Mouse (Mus musculus) left cerebral cortex, postnatal 10 days (tissue): ENCODE results near the gene Tmem88b. TPM values are rescaled to one million over a fixed set of nuclear protein-coding genes. Genes with fewer than 3 reads are reported as not detected.
"Not testable (repeated sequence)": the region's sequence is repeated elsewhere in the genome, so short reads cannot be mapped to it uniquely, and the experiment has no call there.

Experiments used
- DNase-seq, 2 experiments: peaks; one replicate each; pipeline ENCODE4 v3.0.0; 2021 to 2022; ENCODE audit warnings: low spot score in 2 of 2, mixed read lengths in 1 of 2; ENCODE audit errors: extremely low spot score in 1 of 2
- intact Hi-C: fragments of 180-260 bp; cut with DNase I; formaldehyde crosslinking; loops from one replicate; pipeline ENCODE4 v1.15.1; 2025
- total RNA-seq, 2 experiments: library from RNA; stranded (reverse); gene quantifications; 2 replicates each; pipeline ENCODE4 v1.2.3; 2021

Tmem88b gene
- total RNA-seq, 2 experiments from 2014 or later: 3.0 to 5.4 TPM

DNA sequence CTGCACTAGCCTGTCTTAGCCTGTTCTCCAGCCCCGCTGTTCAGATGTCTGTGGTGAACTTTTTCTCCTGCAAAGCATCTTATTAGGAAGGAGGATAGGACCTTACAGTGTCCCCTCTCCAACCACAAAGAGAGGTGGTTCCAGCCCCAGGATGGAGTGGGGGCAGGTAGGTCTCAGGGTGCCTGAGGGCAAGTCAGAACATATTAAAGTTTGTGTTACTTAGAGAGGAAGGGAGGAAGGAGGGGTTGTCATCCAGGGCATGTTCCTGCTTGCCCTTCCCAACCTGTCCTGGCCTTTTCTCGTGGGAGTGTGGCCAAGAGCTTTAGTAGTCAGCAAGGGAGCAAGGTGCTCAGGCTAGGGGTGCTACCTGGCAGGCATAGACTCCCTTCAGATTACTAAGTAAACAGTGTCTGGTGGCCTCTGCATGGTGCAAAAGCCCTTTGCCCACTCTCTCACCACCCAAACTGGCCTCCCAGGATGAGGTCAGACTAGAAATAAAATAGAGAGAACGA, 5.0 kb upstream of the Tmem88b start:
- intact Hi-C loops: no loop called here
- no peak for DNase-seq

DNA sequence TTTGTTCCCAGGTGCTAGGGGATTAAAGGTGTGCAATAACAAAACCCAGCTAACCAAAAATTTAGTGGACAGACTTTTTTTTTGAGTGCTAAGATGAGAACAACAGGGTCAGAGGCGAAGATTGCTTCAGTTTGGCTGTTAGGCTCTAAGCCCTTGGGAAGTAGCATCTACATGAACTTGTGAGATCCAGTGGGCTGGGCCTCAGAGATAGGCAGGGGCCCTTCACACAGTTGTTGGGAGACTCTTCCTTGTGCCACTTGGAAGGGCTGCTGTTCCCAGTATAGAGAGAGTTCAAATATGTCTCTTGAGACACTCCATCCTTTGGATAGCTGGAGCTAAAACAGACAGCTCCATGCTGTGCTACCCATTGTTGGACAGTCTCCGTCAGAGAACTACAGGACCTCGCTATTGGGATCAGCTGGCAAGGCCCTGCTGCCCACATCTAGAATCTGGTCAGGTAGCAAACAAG, 4.4 kb upstream of the Tmem88b start, which contains the start of gene Ankrd65:
Ankrd65 (plus strand) TSS at position 419 of the 469 bp plus-strand sequence.
- intact Hi-C loops: no loop called here
- no peak for DNase-seq

GRCm38 (mm10) chr4:155788833-155789232, 3.2 kb upstream of the Tmem88b start:
- DNase-seq, intact Hi-C loops: not testable (repeated sequence)

DNA sequence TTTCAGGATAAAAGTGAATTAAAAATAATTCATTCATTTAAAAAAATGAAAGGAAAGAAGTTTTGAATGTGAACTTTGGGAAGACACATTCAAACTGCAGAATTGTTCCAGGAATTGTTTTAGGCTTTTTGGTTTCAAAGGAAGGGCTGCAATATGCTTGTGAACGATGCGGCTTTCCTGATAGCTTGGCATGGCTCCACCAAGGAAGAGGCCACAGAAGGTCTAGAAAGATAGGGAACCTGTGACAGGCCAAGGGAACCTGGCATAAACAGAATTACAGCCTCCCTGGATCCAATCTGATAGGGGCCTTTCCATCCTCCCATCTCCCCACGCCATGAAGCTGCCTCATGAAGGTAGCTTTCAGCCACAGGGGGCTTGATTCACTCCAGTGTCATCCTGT, 2.6 kb upstream of the Tmem88b start:
- intact Hi-C loops: no loop called here
- DNase-seq: no peak

- intact Hi-C loops: no loop called here
- DNase-seq: no peak
Measured at GRCm38 (mm10) chr4:155785246-155785645, 428 bp downstream of the Tmem88b start.

- peak in 1 of 2 experiments; percentile 90 for DNase-seq
- intact Hi-C loops: no loop called here
Measured at GRCm38 (mm10) chr4:155784081-155784701, 1.5 kb downstream of the Tmem88b start.

DNA sequence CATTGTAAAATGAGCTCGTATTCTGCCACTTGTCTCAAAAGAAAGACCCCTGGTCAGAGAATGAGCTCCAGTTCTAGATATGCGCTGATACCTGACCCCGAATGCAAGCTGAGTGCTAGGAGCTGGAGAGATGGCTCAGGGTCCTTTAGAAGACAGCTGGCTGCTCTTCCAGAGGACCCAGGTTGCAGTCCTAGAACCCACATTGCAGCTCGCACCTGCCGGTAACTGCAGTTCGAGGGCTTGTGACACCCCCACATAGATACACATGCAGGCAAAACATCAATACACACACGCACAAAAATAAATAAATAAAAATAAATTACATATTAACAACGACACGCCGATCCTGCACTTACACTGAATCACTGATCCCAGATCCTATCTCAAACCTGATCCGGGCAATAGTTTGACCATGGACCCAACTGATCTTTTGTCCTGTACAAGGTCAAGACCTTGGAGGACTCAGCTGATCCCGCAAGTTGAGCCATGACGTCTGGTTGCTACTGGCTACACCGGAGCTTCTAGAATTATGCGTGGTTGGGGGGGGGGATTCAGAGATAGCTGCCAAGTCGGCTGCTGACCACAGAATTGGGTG, 2.1 kb downstream of the Tmem88b start:
- intact Hi-C loops: no loop called here
- DNase-seq: no peak

- intact Hi-C loops: no loop called here
- peak in 1 of 2 experiments; percentile 89 for DNase-seq
Measured at GRCm38 (mm10) chr4:155780895-155781294, 4.8 kb downstream of the Tmem88b start.

DNA sequence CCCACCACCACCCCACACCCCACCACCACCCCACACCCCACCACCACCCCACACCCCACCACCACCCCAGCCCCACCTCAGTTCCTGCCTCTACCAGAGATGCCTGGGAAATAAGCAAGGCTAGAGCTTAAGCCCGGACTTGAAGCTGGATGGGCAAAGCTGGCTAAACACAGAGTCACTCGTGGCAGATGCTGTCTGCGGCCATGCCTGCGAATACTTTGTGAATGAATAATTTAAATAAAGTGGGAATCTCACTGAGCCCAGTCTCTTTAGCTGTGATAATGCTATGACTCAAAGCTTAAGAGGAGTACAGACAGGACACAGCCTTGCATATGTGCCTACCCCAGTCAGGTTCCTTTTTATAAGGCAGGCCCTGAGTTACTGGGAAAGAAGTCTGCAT, 6.2 kb downstream of the Tmem88b start:
- DNase-seq: no peak
- intact Hi-C loops: no loop called here

DNA sequence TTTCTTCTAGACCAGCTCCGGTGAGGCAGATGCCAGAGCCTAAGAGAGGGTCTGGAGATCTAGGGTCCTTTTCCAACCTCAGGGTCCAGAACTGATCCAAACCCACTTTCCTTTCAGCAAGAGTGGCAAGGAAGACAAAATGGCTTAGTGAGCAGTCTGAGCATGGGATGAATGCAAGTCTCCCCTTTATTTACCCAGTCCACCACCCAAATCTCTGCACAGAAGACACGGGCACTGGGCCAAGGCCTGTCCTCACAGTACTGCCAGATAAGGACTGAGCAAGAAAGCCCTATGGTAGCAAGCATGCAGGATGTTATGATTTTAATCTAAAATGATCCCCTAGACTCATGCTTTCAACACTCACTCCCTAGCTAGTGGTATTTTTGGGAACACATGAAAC, 7.9 kb downstream of the Tmem88b start:
- no peak for DNase-seq
- intact Hi-C loops: no loop called here

GRCm38 (mm10) chr4:155776704-155777335, 8.9 kb downstream of the Tmem88b start:
- no peak for DNase-seq
- intact Hi-C loops: no loop called here

- peak in 1 of 2 experiments; percentile 62 for DNase-seq
- intact Hi-C loops: no loop called here
Measured at GRCm38 (mm10) chr4:155775855-155776254, 9.8 kb downstream of the Tmem88b start.

DNA sequence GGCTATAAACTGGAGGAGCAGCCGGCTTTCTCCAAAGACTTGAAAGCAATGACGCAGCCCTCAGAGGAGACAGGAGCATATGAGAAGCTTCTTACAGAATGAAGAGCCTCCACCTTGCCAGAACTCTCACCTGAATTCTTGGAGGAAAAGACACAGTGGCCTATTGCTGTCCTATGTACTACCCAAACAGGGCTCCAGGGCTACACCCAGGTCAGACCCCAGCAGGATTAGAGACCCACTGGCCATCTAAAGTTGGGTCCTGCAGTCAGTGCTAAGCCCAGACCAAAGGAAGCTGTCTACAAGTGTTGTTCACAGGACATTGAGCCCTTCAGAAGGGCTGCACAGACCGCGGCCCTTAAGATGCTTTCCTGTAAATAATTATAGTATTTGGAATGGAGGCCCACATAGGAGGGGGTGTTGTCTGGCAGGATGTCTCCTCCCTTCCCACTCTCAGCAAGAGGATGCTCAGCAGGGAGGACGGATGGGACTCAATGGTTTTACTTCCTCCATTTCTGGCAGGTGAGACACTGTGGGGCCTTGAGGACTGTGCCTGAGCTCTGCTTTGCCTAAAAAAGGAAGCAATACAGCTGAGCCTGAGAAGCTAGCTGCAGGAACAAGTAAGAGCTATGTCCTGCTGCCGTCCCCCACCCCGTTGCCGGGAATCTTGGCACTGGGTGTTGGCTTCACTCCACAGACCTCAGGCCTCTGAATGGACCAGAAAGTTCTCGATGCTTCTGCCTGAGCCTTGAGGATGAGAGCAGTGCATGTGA, 10.5 kb downstream of the Tmem88b start:
- intact Hi-C loops: no loop called here

GRCm38 (mm10) chr4:155774280-155774754, 11.4 kb downstream of the Tmem88b start, which contains the start of gene Vwa1:
Gene Vwa1, minus strand, starts transcription at chr4:155774698.
- intact Hi-C loops: no loop called here

More for the DNA sequence above, 10.5 kb downstream of the Tmem88b start:
- DNase-seq: peak in 1 of 2 experiments; percentile 90

DNA sequence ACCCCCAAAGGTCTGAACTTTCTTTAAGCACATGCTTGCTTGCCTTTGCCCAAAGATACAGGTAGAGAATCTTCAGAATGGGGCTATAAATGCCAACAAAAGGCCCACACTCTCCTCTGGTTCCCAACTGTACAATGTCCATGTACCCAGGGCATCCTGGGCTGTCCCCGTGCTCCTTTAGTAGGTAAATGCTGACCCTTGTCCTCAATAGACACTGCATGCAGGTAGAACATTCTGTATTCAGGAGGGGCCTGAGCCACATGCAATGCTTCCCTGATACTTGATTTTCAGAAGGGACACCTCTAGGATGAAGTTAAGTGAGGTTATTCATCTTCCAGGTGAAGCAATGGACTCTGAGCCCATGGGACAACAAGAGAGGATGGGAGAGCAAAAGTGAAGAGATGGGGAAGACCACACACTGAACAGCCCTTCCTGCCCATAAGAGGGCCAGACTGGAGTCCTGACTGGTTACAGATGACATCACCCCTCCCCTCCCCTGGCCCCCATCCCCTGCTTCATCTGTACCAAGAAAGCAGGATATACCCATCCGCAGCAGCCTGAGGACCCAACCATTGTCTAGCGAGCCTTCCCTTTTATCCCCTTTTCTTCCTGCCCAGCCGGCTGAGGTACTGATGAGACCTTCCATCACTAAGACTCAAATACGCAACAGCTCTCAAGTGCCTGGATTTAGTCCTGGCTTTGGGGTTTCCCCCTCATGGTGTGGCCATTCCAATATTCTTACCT, 12.2 kb downstream of the Tmem88b start:
- intact Hi-C loops: no loop called here
- DNase-seq: no peak

More at GRCm38 (mm10) chr4:155774280-155774754, 11.4 kb downstream of the Tmem88b start, which contains the start of gene Vwa1:
- DNase-seq: peak; percentile 72 to 95

DNA sequence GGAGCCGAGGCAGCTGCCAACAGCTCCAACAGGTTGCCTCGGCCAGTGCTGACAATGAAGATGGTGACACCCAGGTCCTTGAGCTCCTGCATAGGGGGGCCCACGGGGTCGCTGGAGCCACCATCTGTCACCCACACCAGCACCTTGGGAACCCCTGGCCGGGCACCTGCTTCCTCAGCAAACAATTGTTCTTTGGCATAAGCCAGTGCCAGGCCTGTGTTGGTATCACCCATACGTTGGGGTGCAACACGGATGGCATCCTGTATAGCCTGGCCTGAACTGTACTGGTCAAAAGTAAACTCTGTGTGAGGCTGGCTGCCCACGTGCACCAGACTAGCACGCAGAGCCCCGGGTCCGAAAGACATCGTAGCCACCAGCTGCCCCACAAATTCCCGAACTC, 12.9 kb downstream of the Tmem88b start:
- DNase-seq: no peak
- intact Hi-C loops: no loop called here

DNA sequence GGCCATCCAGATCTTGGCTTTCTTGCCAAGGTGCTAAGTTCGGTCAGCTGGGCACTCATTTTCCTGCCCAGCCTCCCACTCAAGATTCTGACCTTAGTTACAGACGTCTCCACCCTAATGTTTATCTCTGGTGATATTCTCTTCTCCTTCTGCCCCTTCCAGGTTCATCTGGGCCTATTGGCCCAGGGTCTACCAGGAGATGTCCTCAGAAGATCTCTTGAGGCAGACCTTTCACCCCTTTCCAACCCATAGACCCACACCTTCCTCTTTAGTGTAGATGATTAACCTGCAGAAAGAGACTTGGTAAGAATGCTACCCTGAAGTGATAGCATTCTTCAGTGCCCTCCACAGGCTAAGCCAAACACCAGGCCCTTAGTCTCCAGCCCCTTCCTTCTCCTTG, 14.0 kb downstream of the Tmem88b start:
- no peak for DNase-seq
- intact Hi-C loops: no loop called here

DNA sequence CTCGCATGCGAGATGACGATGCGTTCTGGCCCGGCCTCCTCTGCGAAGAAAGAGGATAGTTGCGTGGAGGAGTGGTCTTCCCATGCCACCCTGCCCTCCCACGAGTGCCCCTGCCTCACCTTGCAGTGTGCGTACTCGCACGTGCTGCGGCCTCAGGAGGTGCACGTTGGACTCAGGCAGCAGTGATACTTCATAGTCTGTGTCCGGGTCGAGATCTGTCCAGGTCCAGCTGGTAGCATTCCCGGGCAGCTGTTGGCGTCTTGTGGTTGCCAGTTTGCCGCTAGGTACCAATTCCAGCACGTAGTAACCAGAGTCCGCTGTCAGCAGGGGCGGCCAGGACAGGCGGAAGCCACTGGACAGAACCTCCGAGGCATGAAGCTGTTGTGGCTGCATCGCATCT, 15.0 kb downstream of the Tmem88b start:
- no peak for DNase-seq
- intact Hi-C loops: no loop called here
